Mouse (Mus musculus) ES-E14 (cell line): ENCODE results near the gene Adam10.

ENCODE experiments used
- CHD2 ChIP-seq: IDR thresholded peaks from 2 replicates; pipeline ENCODE4 v1.6.1; 2014; ENCODE audit warnings: mild to moderate bottlenecking, low read depth, low read length, inconsistent platforms
- MAFK ChIP-seq: IDR thresholded peaks from 2 replicates; pipeline ENCODE4 v1.6.1; 2014; ENCODE audit warnings: mild to moderate bottlenecking, low read depth, low read length, inconsistent platforms; ENCODE audit not compliant: insufficient read depth
- ZC3H11A ChIP-seq: IDR thresholded peaks from 2 replicates; pipeline ENCODE4 v1.6.1; 2012; ENCODE audit warnings: low read depth, mild to moderate bottlenecking, inconsistent platforms, low read length, borderline replicate concordance

DNA sequence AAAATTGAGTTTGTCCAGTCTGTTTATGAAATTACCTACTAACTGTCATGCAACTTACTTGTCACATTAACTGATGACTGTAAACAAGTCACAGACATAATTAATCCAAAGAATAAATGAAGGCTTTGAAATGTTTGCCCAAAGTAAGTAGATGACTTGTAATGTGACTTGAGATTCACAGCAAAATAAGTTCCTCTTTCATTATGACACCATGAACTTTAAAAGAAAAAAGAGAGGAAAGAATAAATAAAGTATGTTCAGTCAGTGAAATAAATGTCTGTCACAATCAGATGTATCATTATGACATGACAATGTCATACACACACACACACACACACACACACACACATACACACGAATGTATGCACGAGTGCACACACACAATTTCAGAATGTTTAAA lies 28.5 kb upstream of the Adam10 start:
- TF ChIP-seq MAFK = no peak
- no peak for TF ChIP-seq ZC3H11A
- no peak for TF ChIP-seq CHD2
